9 mouse cellular contexts compared by ENCODE assay signal in the genomic region with DNA sequence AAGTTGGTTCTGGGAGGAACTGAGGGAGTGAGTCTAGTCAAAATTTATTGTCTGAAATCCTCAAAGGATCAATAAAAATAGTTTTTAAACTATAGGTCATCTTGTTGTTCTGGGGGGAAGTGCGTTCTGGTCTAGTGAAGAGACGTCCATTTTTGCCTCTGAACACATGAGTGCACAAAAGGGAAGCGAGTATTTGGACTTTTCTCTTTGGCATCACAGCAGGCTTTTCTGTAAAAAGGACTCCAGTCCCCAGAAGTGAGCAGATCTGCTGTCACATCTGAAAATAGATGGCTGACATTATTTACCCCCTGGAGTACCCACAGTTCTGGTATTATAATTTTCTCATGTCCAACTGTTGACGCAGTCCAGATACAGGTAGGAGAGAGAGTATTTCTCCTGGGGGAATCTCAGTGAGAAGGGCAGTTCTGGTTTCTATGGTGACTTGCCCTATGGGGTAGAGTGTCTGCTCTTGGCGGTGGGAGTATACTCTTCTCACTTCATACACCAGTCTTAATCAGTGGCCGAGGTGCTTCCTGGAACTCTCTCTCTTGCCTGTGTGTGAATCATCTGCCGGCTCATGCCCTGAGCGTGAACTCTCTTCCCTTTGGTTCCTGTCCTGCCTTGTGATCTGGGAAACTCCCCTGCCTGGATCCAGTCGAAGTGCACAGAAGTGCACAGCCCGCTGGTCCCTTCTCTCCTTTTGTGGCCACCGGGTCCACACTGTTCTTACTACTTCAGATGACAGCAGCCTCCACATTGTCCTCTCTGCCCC. TPM values are rescaled to one million over a fixed set of nuclear protein-coding genes. Genes with fewer than 3 reads are reported as not detected.
DNase-seq lines count a peak whose midpoint lies in the region; ATAC-seq lines count a peak whose summit lies in the region.
"Had no signal": no experiment of that assay in that cellular context is flagged by ENCODE, and none has a peak within 500 bp of the region (broad histone marks: within the 10 kb centered on the region; RNA-seq: fewer than 3 reads in every experiment).

No protein-coding gene starts in this region.

- H3K27me3 ChIP-seq in heart, embryonic 13.5 days (replicated peaks): no peaks in the 10 kb centered on the region
- H3K27me3 ChIP-seq in kidney, embryonic 16.5 days (ENCODE audit: insufficient read depth, low read length): no peaks in the 10 kb centered on the region
- H3K27me3 ChIP-seq in midbrain, embryonic 11.5 days (ENCODE audit: control insufficient read depth, insufficient read depth, low read length): no peaks in the 10 kb centered on the region
- H3K27me3 ChIP-seq: limb, embryonic 12.5 days had no signal

- no peak overlapping the region for H3K4me3 ChIP-seq in heart, embryonic 13.5 days
- H3K4me3 ChIP-seq in kidney, embryonic 16.5 days (ENCODE audit: low read length): no peak overlapping the region
- H3K4me3 ChIP-seq in midbrain, embryonic 11.5 days (ENCODE audit: low read depth, low read length): no peak overlapping the region
- H3K4me3 ChIP-seq: limb, embryonic 12.5 days had no signal

- 30% methylated on average over 11 of the region's 11 CpGs for WGBS in heart, embryonic 13.5 days
- 19% methylated on average over 11 of the region's 11 CpGs for WGBS in kidney, embryonic 16.5 days
- WGBS in midbrain, embryonic 11.5 days: 49% methylated on average over 11 of the region's 11 CpGs

- H3K4me2 ChIP-seq in heart, embryonic 13.5 days: peak overlapping the region; percentile 30
- no peak overlapping the region for H3K4me2 ChIP-seq in kidney, embryonic 16.5 days (replicated peaks; ENCODE audit: low read depth, low read length)
- H3K4me2 ChIP-seq in midbrain, embryonic 11.5 days: no peak overlapping the region
- H3K4me2 ChIP-seq: limb, embryonic 12.5 days had no signal

- ATAC-seq in heart, embryonic 13.5 days (ENCODE audit: extremely low read depth, insufficient number of reproducible peaks, low FRiP score, low TSS enrichment): peak; percentile 37; the same call in 1 of the 2 replicates
- ATAC-seq in kidney, embryonic 16.5 days (ENCODE audit: low FRiP score, low TSS enrichment): peak; percentile 90
- no peak; the same call in 1 of the 2 replicates for ATAC-seq in midbrain, embryonic 11.5 days (ENCODE audit: low FRiP score)

- H3K9ac ChIP-seq in heart, embryonic 13.5 days: 0 out of 2 replicates have a peak overlapping the region, but pooled peaks have one; percentile 33
- no peak overlapping the region; the same call in 1 of the 2 replicates for H3K9ac ChIP-seq in kidney, embryonic 16.5 days (replicated peaks; ENCODE audit: low read length)
- H3K9ac ChIP-seq in midbrain, embryonic 11.5 days (ENCODE audit: low read length): peak overlapping the region; percentile 12; the same call in 1 of the 2 replicates
- H3K9ac ChIP-seq: limb, embryonic 12.5 days had no signal

- H3K27ac ChIP-seq in heart, embryonic 13.5 days (replicated peaks): peak overlapping the region; percentile 67
- H3K27ac ChIP-seq in kidney, embryonic 16.5 days (ENCODE audit: low read length): peak overlapping the region; percentile 78
- no peak overlapping the region for H3K27ac ChIP-seq in midbrain, embryonic 11.5 days (ENCODE audit: low read depth, low read length)
- H3K27ac ChIP-seq: limb, embryonic 12.5 days had no signal

- H3K9me3 ChIP-seq in heart, embryonic 13.5 days: no peaks in the 10 kb centered on the region
- no peaks in the 10 kb centered on the region for H3K9me3 ChIP-seq in kidney, embryonic 16.5 days (ENCODE audit: low read length)
- no peaks in the 10 kb centered on the region for H3K9me3 ChIP-seq in midbrain, embryonic 11.5 days (ENCODE audit: control insufficient read depth, low read length)
- H3K9me3 ChIP-seq: limb, embryonic 12.5 days had no signal

- H3K36me3 ChIP-seq in heart, embryonic 13.5 days: peaks cover 9% of the 10 kb centered on the region
- peaks cover 5% of the 10 kb centered on the region; the same call in 1 of the 2 replicates for H3K36me3 ChIP-seq in kidney, embryonic 16.5 days (ENCODE audit: insufficient read depth, low read length)
- no peaks in the 10 kb centered on the region for H3K36me3 ChIP-seq in midbrain, embryonic 11.5 days (ENCODE audit: control insufficient read depth, insufficient read depth, low read length)
- H3K36me3 ChIP-seq: limb, embryonic 12.5 days had no signal

- H3K4me1 ChIP-seq in heart, embryonic 13.5 days: peaks cover 67% of the 10 kb centered on the region
- peaks cover 29% of the 10 kb centered on the region for H3K4me1 ChIP-seq in kidney, embryonic 16.5 days (ENCODE audit: insufficient read depth, low read length)
- peaks cover 6% of the 10 kb centered on the region; the same call in 1 of the 2 replicates for H3K4me1 ChIP-seq in midbrain, embryonic 11.5 days (ENCODE audit: control insufficient read depth, insufficient read depth, low read length)

- intact Hi-C loops in left cerebral cortex, postnatal 14 days (cut with DNase I): no loop called here

- DNase-seq in cerebellum, adult 18-20 months: peak; percentile 21 to 32
- DNase-seq in cerebellum, postnatal 4 days (ENCODE audit: low spot score in 2 of 2): no peak
- peak; percentile 78 for DNase-seq in Muller cell, postnatal 12 days (ENCODE audit: inconsistent ontology term)
- DNase-seq in midbrain, embryonic 11.5 days (ENCODE audit: low spot score, missing footprints): peak; percentile 79
- no peak for DNase-seq in layer of hippocampus, postnatal 36 days
- DNase-seq in left cerebral cortex, postnatal 14 days (ENCODE audit: low spot score in 2 of 2): no peak

RNA-seq across cellular contexts. Expression of a gene that starts 15.2 kb away (rescaled TPM):
- polyA plus RNA-seq in heart, embryonic 13.5 days (2015; fragmentation: Nextera tagmentation; extraction: Ambion mirVana): 74.9 and 82.6 TPM in 2 replicates
- 127 and 146 TPM in 2 replicates for polyA plus RNA-seq in kidney, embryonic 16.5 days (2015; fragmentation: Nextera tagmentation; extraction: Ambion mirVana)
- 98.6 and 99.6 TPM in 2 replicates for polyA plus RNA-seq in midbrain, embryonic 11.5 days (2014; fragmentation: Nextera tagmentation; extraction: Ambion mirVana)
- total RNA-seq in layer of hippocampus, postnatal 36 days (2021): 100 to 1,000 TPM; 122 to 128 TPM
- 100 to 1,000 TPM; 150 to 156 TPM for total RNA-seq in left cerebral cortex, postnatal 14 days (2021)

RNA-seq across cellular contexts. Expression of a gene that starts 55.0 kb away (rescaled TPM):
- not detected in 2 replicates for polyA plus RNA-seq in heart, embryonic 13.5 days (2015; fragmentation: Nextera tagmentation; extraction: Ambion mirVana)
- not detected in 2 replicates for polyA plus RNA-seq in kidney, embryonic 16.5 days (2015; fragmentation: Nextera tagmentation; extraction: Ambion mirVana)
- not detected in 2 replicates for polyA plus RNA-seq in midbrain, embryonic 11.5 days (2014; fragmentation: Nextera tagmentation; extraction: Ambion mirVana)
- total RNA-seq in layer of hippocampus, postnatal 36 days (2021): not detected
- not detected for total RNA-seq in left cerebral cortex, postnatal 14 days (2021)
- polyA plus RNA-seq: limb, embryonic 12.5 days had no signal

RNA-seq across cellular contexts. Expression of a gene that starts 59.0 kb away (rescaled TPM):
- polyA plus RNA-seq in heart, embryonic 13.5 days (2015; fragmentation: Nextera tagmentation; extraction: Ambion mirVana): 5.2 and 5.4 TPM in 2 replicates
- 23.4 and 24.0 TPM in 2 replicates for polyA plus RNA-seq in kidney, embryonic 16.5 days (2015; fragmentation: Nextera tagmentation; extraction: Ambion mirVana)
- polyA plus RNA-seq in midbrain, embryonic 11.5 days (2014; fragmentation: Nextera tagmentation; extraction: Ambion mirVana): 1.8 and 3.9 TPM in 2 replicates
- 10 to 100 TPM; 10.9 to 11.9 TPM for total RNA-seq in layer of hippocampus, postnatal 36 days (2021)
- total RNA-seq in left cerebral cortex, postnatal 14 days (2021): 10 to 100 TPM in 1 of 2 experiments, 1 to 10 TPM in 1; 8.9 to 11.3 TPM

Comparison
In these comparisons a context has a peak if more than half of its experiments do, and no peak if none do; other contexts are left out.
1. DNase-seq: peak in cerebellum, adult 18-20 months (2 of 2), Muller cell, postnatal 12 days (single experiment) and midbrain, embryonic 11.5 days (single experiment); none in cerebellum, postnatal 4 days (0 of 2), layer of hippocampus, postnatal 36 days (0 of 2) and left cerebral cortex, postnatal 14 days (0 of 2).